Mouse (Mus musculus): ENCODE data around the gene Sorbs2. TPM values are rescaled to one million over a fixed set of nuclear protein-coding genes. Genes with fewer than 3 reads are reported as not detected.

Gene Sorbs2
- polyA plus RNA-seq, 1 experiment from 2014 or later: 54.8 TPM

DNA sequence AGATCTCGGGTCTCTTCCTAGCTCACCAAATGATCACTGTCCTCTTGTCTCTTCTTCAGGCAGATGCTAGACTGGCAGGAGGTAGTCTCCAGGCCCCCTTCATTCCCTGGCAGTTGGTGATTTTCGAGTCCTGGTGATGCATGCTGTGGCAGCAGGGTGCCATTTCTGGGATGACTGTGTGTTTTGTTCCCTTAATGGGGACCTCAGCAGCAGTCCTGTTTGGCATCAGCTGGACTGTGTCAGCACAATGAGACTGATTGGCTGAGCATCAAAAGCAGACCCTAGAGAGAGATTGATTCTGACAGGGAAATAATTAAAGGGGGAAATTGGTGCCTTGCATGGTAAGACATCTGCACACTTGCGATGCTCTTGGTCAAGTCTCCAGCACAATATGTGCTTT is 50.3 kb downstream of the Sorbs2 start:
- Histone ChIP-seq H3K9ac (ENCODE audit: low read depth, low read length) (no peak overlapping the region), H3K9me3 (ENCODE audit: control insufficient read depth, low read length) (no peaks in the 10 kb centered on the region)
- 78% methylated on average over 3 of the region's 3 CpGs for WGBS

DNA sequence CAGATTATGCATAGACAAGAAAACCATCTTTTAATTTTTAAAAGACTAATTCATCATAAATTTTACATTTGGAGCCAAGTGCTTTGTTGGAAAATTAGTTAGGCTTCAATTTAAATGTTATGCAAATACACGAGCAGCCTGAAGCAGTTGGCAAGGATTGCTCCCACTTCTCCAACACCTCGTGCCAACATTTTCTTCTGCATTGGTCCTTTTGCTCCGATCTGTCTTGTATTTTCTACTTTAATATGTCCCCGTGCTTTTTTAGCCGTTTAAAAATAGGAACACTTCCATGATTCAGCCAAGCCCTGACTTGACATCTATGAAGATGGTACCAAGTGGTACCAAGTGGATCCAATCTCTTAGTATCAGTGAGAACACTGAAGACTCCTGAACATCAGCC is 50.8 kb downstream of the Sorbs2 start:
- no peaks in the 10 kb centered on the region for H3K4me1 ChIP-seq (ENCODE audit: control insufficient read depth, insufficient read depth, low read length)
- H3K9ac ChIP-seq (ENCODE audit: low read depth, low read length): no peak overlapping the region
- no peak overlapping the region for H3K4me3 ChIP-seq (ENCODE audit: low read length)
- no peaks in the 10 kb centered on the region for H3K9me3 ChIP-seq (ENCODE audit: control insufficient read depth, low read length)
- no peak overlapping the region for H3K27ac ChIP-seq (ENCODE audit: low read depth, low read length)
- no peaks in the 10 kb centered on the region for H3K36me3 ChIP-seq (ENCODE audit: control insufficient read depth, insufficient read depth, low read length)
- ATAC-seq (ENCODE audit: low FRiP score, low TSS enrichment): no peak
- 93% methylated on average over 5 of the region's 5 CpGs for WGBS
- H3K27me3 ChIP-seq (ENCODE audit: control insufficient read depth, insufficient read depth, low read length): no peaks in the 10 kb centered on the region
- no peak overlapping the region for H3K4me2 ChIP-seq (replicated peaks; ENCODE audit: low read depth, low read length)

More for the DNA sequence above, 50.3 kb downstream of the Sorbs2 start:
- Histone ChIP-seq H3K4me2 (replicated peaks; ENCODE audit: low read depth, low read length) (no peak overlapping the region), H3K36me3 (ENCODE audit: control insufficient read depth, insufficient read depth, low read length) (no peaks in the 10 kb centered on the region), H3K27ac (ENCODE audit: low read depth, low read length) (no peak overlapping the region), H3K4me3 (ENCODE audit: low read length) (no peak overlapping the region), H3K4me1 (ENCODE audit: control insufficient read depth, insufficient read depth, low read length) (no peaks in the 10 kb centered on the region), H3K27me3 (ENCODE audit: control insufficient read depth, insufficient read depth, low read length) (no peaks in the 10 kb centered on the region)
- ATAC-seq (ENCODE audit: low FRiP score, low TSS enrichment): no peak

DNA sequence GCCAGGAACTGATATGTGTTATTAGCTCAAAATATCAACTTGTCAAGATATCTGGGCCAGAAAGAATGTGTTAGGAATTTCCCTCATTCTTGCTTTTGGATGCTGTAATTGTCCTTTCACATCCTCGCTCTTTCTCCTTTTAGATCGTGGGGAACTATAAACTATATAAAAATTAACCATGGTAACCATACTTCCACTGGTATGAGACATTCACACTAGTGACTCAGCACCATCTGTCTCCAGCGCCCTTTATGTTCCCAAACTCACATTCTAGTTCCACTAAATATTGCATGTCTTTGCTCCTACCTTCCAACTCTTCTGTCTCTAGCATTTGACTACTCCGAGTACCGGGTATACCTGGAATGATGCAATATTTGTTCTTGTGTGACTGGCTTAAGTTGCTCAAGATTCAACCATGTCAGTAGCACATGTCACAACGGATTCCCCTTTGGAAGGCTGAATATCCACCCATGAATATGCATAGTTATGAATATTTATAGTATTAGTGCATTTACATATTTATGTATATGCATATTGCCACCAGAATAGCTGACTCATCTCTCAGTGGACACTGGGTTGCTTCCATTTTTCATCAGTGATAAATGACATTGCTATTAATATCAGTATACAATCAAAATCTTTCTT is 51.7 kb downstream of the Sorbs2 start:
- H3K27me3 ChIP-seq (ENCODE audit: control insufficient read depth, insufficient read depth, low read length): no peaks in the 10 kb centered on the region
- H3K9me3 ChIP-seq (ENCODE audit: control insufficient read depth, low read length): no peaks in the 10 kb centered on the region
- no peaks in the 10 kb centered on the region for H3K36me3 ChIP-seq (ENCODE audit: control insufficient read depth, insufficient read depth, low read length)
- H3K27ac ChIP-seq (ENCODE audit: low read depth, low read length): no peak overlapping the region
- no peak overlapping the region for H3K4me2 ChIP-seq (replicated peaks; ENCODE audit: low read depth, low read length)
- H3K4me1 ChIP-seq (ENCODE audit: control insufficient read depth, insufficient read depth, low read length): no peaks in the 10 kb centered on the region
- H3K4me3 ChIP-seq (ENCODE audit: low read length): no peak overlapping the region
- WGBS: 87% methylated on average over 6 of the region's 6 CpGs
- no peak overlapping the region for H3K9ac ChIP-seq (ENCODE audit: low read depth, low read length)
- no peak for ATAC-seq (ENCODE audit: low FRiP score, low TSS enrichment)

GRCm38 (mm10) chr8:45565189-45565588 is 57.6 kb downstream of the Sorbs2 start:
- no peaks in the 10 kb centered on the region for H3K36me3 ChIP-seq (ENCODE audit: control insufficient read depth, insufficient read depth, low read length)
- 0 out of 2 replicates have a peak, but pooled peaks cover 11% of the 10 kb centered on the region for H3K9me3 ChIP-seq (ENCODE audit: control insufficient read depth, low read length)
- H3K4me3 ChIP-seq (ENCODE audit: low read length): no peak overlapping the region
- H3K27ac ChIP-seq (ENCODE audit: low read depth, low read length): no peak overlapping the region
- ATAC-seq (ENCODE audit: low FRiP score, low TSS enrichment): no peak
- no peaks in the 10 kb centered on the region for H3K4me1 ChIP-seq (ENCODE audit: control insufficient read depth, insufficient read depth, low read length)
- no peaks in the 10 kb centered on the region for H3K27me3 ChIP-seq (ENCODE audit: control insufficient read depth, insufficient read depth, low read length)
- H3K4me2 ChIP-seq (replicated peaks; ENCODE audit: low read depth, low read length): no peak overlapping the region
- WGBS: 96% methylated on average over 1 of the region's 1 CpGs
- no peak overlapping the region for H3K9ac ChIP-seq (ENCODE audit: low read depth, low read length)

GRCm38 (mm10) chr8:45570117-45570516 is 62.5 kb downstream of the Sorbs2 start:
- Histone ChIP-seq H3K9me3 (ENCODE audit: control insufficient read depth, low read length) (0 out of 2 replicates have a peak, but pooled peaks cover 11% of the 10 kb centered on the region), H3K27me3 (ENCODE audit: control insufficient read depth, insufficient read depth, low read length) (no peaks in the 10 kb centered on the region), H3K4me3 (ENCODE audit: low read length) (no peak overlapping the region), H3K27ac (ENCODE audit: low read depth, low read length) (no peak overlapping the region), H3K36me3 (ENCODE audit: control insufficient read depth, insufficient read depth, low read length) (no peaks in the 10 kb centered on the region), H3K4me1 (ENCODE audit: control insufficient read depth, insufficient read depth, low read length) (no peaks in the 10 kb centered on the region), H3K4me2 (replicated peaks; ENCODE audit: low read depth, low read length) (no peak overlapping the region), H3K9ac (ENCODE audit: low read depth, low read length) (no peak overlapping the region)
- no peak for ATAC-seq (ENCODE audit: low FRiP score, low TSS enrichment)
- WGBS: 88% methylated on average over 4 of the region's 4 CpGs

- Histone ChIP-seq H3K36me3 (ENCODE audit: control insufficient read depth, insufficient read depth, low read length) (no peaks in the 10 kb centered on the region), H3K4me1 (ENCODE audit: control insufficient read depth, insufficient read depth, low read length) (no peaks in the 10 kb centered on the region), H3K4me3 (ENCODE audit: low read length) (no peak overlapping the region), H3K27ac (ENCODE audit: low read depth, low read length) (no peak overlapping the region), H3K4me2 (replicated peaks; ENCODE audit: low read depth, low read length) (no peak overlapping the region), H3K9me3 (ENCODE audit: control insufficient read depth, low read length) (no peaks in the 10 kb centered on the region), H3K9ac (ENCODE audit: low read depth, low read length) (no peak overlapping the region), H3K27me3 (ENCODE audit: control insufficient read depth, insufficient read depth, low read length) (no peaks in the 10 kb centered on the region)
- WGBS: 77% methylated on average over 7 of the region's 7 CpGs
- ATAC-seq (ENCODE audit: low FRiP score, low TSS enrichment): no peak
Measured at GRCm38 (mm10) chr8:45579714-45580543, 72.3 kb downstream of the Sorbs2 start.

- no peaks in the 10 kb centered on the region for H3K27me3 ChIP-seq (ENCODE audit: control insufficient read depth, insufficient read depth, low read length)
- no peaks in the 10 kb centered on the region for H3K36me3 ChIP-seq (ENCODE audit: control insufficient read depth, insufficient read depth, low read length)
- no peaks in the 10 kb centered on the region for H3K4me1 ChIP-seq (ENCODE audit: control insufficient read depth, insufficient read depth, low read length)
- no peak for ATAC-seq (ENCODE audit: low FRiP score, low TSS enrichment)
- no peaks in the 10 kb centered on the region for H3K9me3 ChIP-seq (ENCODE audit: control insufficient read depth, low read length)
- no peak overlapping the region for H3K4me3 ChIP-seq (ENCODE audit: low read length)
- H3K4me2 ChIP-seq (replicated peaks; ENCODE audit: low read depth, low read length): no peak overlapping the region
- no peak overlapping the region for H3K9ac ChIP-seq (ENCODE audit: low read depth, low read length)
- 63% methylated on average over 3 of the region's 3 CpGs for WGBS
- H3K27ac ChIP-seq (ENCODE audit: low read depth, low read length): no peak overlapping the region
Measured at GRCm38 (mm10) chr8:45580544-45580866, 72.9 kb downstream of the Sorbs2 start.

DNA sequence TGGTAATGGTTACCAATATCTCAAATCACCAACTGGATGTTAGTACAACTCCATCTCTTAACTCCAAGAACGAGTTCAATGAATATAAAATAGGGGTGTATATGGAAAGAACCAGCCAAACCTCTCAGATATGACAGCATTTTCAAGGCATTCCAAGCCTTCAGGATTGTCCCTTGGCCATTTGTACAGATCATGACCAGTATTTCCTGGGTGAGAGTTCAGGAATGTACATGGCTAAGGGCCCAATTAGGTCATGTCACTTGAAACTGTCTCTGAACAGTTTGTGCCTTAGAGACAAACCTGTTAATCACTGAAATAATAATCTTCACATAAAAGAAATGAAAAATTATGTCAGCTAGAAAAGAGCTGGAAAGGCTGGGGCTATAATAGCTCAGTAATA is 76.3 kb downstream of the Sorbs2 start:
- 88% methylated on average over 1 of the region's 1 CpGs for WGBS
- no peak overlapping the region for H3K27ac ChIP-seq (ENCODE audit: low read depth, low read length)
- no peak for ATAC-seq (ENCODE audit: low FRiP score, low TSS enrichment)

GRCm38 (mm10) chr8:45584390-45585052 is 76.9 kb downstream of the Sorbs2 start:
- Histone ChIP-seq H3K27me3 (ENCODE audit: control insufficient read depth, insufficient read depth, low read length) (no peaks in the 10 kb centered on the region), H3K27ac (ENCODE audit: low read depth, low read length) (peak overlapping the region; percentile 37; the same call in 1 of the 2 replicates), H3K4me3 (ENCODE audit: low read length) (no peak overlapping the region), H3K4me1 (ENCODE audit: control insufficient read depth, insufficient read depth, low read length) (no peaks in the 10 kb centered on the region), H3K9ac (ENCODE audit: low read depth, low read length) (no peak overlapping the region), H3K36me3 (ENCODE audit: control insufficient read depth, insufficient read depth, low read length) (no peaks in the 10 kb centered on the region), H3K4me2 (replicated peaks; ENCODE audit: low read depth, low read length) (no peak overlapping the region), H3K9me3 (ENCODE audit: control insufficient read depth, low read length) (no peaks in the 10 kb centered on the region)
- 81% methylated on average over 9 of the region's 9 CpGs for WGBS
- no peak for ATAC-seq (ENCODE audit: low FRiP score, low TSS enrichment)

More for the DNA sequence above, 76.3 kb downstream of the Sorbs2 start:
- Histone ChIP-seq H3K27me3 (ENCODE audit: control insufficient read depth, insufficient read depth, low read length) (no peaks in the 10 kb centered on the region), H3K36me3 (ENCODE audit: control insufficient read depth, insufficient read depth, low read length) (no peaks in the 10 kb centered on the region), H3K4me3 (ENCODE audit: low read length) (no peak overlapping the region), H3K9ac (ENCODE audit: low read depth, low read length) (no peak overlapping the region), H3K9me3 (ENCODE audit: control insufficient read depth, low read length) (no peaks in the 10 kb centered on the region), H3K4me2 (replicated peaks; ENCODE audit: low read depth, low read length) (no peak overlapping the region), H3K4me1 (ENCODE audit: control insufficient read depth, insufficient read depth, low read length) (no peaks in the 10 kb centered on the region)
